Mouse (Mus musculus): ENCODE measurements at regions not wholly inside any gene's neighbourhood (a gene's known extent, or its start where the extent isn't known, plus 50 kb on each side); places are given as distances from the start of the nearest gene placed in this dataset.

- H3K4me3 ChIP-seq (replicated peaks) = no peak overlapping the region
- H3K9me3 ChIP-seq = no peaks in the 10 kb centered on the region
- ATAC-seq = no peak
- no peaks in the 10 kb centered on the region for H3K27me3 ChIP-seq (replicated peaks)
- no peak overlapping the region for H3K4me2 ChIP-seq (replicated peaks)
- 75% methylated on average over 2 of the region's 2 CpGs for WGBS
- no peak overlapping the region for H3K27ac ChIP-seq
- H3K9ac ChIP-seq = no peak overlapping the region
- H3K4me1 ChIP-seq (replicated peaks) = no peaks in the 10 kb centered on the region
- no peaks in the 10 kb centered on the region for H3K36me3 ChIP-seq
These were observed 374.3 kb upstream of the B430305J03Rik start for GRCm38 (mm10) chr3:61740088-61740487.

- H3K36me3 ChIP-seq = no peaks in the 10 kb centered on the region
- H3K4me3 ChIP-seq (replicated peaks) = no peak overlapping the region
- no peak for ATAC-seq
- H3K27ac ChIP-seq = no peak overlapping the region
- H3K9me3 ChIP-seq = no peaks in the 10 kb centered on the region
- H3K27me3 ChIP-seq (replicated peaks) = no peaks in the 10 kb centered on the region
- 78% methylated on average over 1 of the region's 1 CpGs for WGBS
- H3K4me1 ChIP-seq (replicated peaks) = no peaks in the 10 kb centered on the region
- H3K9ac ChIP-seq = no peak overlapping the region
- no peak overlapping the region for H3K4me2 ChIP-seq (replicated peaks)
These were observed 372.8 kb upstream of the B430305J03Rik start for GRCm38 (mm10) chr3:61738528-61738927.

- ATAC-seq = no peak
- no peaks in the 10 kb centered on the region for H3K36me3 ChIP-seq
- H3K27me3 ChIP-seq (replicated peaks) = no peaks in the 10 kb centered on the region
- H3K9ac ChIP-seq = no peak overlapping the region
- H3K9me3 ChIP-seq = no peaks in the 10 kb centered on the region
- WGBS = 71% methylated on average over 2 of the region's 2 CpGs
- H3K4me3 ChIP-seq (replicated peaks) = no peak overlapping the region
- H3K4me1 ChIP-seq (replicated peaks) = no peaks in the 10 kb centered on the region
- no peak overlapping the region for H3K27ac ChIP-seq
- H3K4me2 ChIP-seq (replicated peaks) = no peak overlapping the region
These were observed 351.0 kb upstream of the B430305J03Rik start for GRCm38 (mm10) chr3:61716785-61717184.

GRCm38 (mm10) chr3:61687933-61688705 lies 322.4 kb upstream of the B430305J03Rik start:
- Histone ChIP-seq H3K27me3 (replicated peaks) (no peaks in the 10 kb centered on the region), H3K4me2 (replicated peaks) (no peak overlapping the region), H3K4me3 (replicated peaks) (no peak overlapping the region), H3K9me3 (no peaks in the 10 kb centered on the region), H3K27ac (no peak overlapping the region), H3K36me3 (no peaks in the 10 kb centered on the region), H3K4me1 (replicated peaks) (no peaks in the 10 kb centered on the region), H3K9ac (no peak overlapping the region)
- peak; percentile 58; the same call in 1 of the 2 replicates for ATAC-seq
- WGBS = 58% methylated on average over 4 of the region's 4 CpGs

DNA sequence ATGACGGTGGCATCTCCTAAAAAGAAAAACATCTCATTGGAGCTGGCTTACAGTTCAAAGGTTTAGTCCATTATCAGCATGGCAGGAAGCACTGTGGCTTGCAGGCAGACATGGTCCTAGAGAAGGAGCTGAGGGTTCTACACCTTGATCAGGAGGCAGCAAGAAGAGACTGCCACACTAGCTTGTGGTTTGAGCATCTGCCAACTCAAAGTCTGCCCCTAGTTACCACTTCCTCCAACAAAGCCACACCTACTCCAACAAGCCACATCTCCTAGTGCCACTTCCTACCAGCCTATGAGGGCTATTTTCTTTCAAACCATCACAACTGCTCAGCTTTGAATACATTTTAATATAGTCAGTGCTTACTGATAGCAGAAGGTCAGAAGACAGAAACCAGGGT lies 305.1 kb upstream of the B430305J03Rik start:
- H3K4me3 ChIP-seq (replicated peaks) = no peak overlapping the region
- no peak for ATAC-seq
- no peak overlapping the region for H3K4me2 ChIP-seq (replicated peaks)
- no peaks in the 10 kb centered on the region for H3K4me1 ChIP-seq (replicated peaks)
- no peak overlapping the region for H3K9ac ChIP-seq
- 79% methylated on average over 1 of the region's 1 CpGs for WGBS
- H3K9me3 ChIP-seq = no peaks in the 10 kb centered on the region
- H3K27me3 ChIP-seq (replicated peaks) = no peaks in the 10 kb centered on the region
- H3K27ac ChIP-seq = no peak overlapping the region
- H3K36me3 ChIP-seq = no peaks in the 10 kb centered on the region

GRCm38 (mm10) chr3:61656143-61656542 lies 290.4 kb upstream of the B430305J03Rik start:
- Histone ChIP-seq H3K27ac (no peak overlapping the region), H3K9ac (no peak overlapping the region), H3K4me3 (replicated peaks) (no peak overlapping the region), H3K4me1 (replicated peaks) (no peaks in the 10 kb centered on the region), H3K36me3 (no peaks in the 10 kb centered on the region), H3K27me3 (replicated peaks) (no peaks in the 10 kb centered on the region), H3K9me3 (no peaks in the 10 kb centered on the region), H3K4me2 (replicated peaks) (no peak overlapping the region)
- WGBS = 72% methylated on average over 2 of the region's 2 CpGs
- no peak for ATAC-seq

GRCm38 (mm10) chr3:61628535-61628934 lies 262.8 kb upstream of the B430305J03Rik start:
- no peaks in the 10 kb centered on the region for H3K4me1 ChIP-seq (replicated peaks)
- no peak overlapping the region for H3K27ac ChIP-seq
- no peak overlapping the region for H3K9ac ChIP-seq
- H3K36me3 ChIP-seq = no peaks in the 10 kb centered on the region
- no peaks in the 10 kb centered on the region for H3K27me3 ChIP-seq (replicated peaks)
- H3K4me2 ChIP-seq (replicated peaks) = no peak overlapping the region
- no peak overlapping the region for H3K4me3 ChIP-seq (replicated peaks)
- no peak for ATAC-seq
- H3K9me3 ChIP-seq = no peaks in the 10 kb centered on the region

- 71% methylated on average over 3 of the region's 3 CpGs for WGBS
- H3K36me3 ChIP-seq = no peaks in the 10 kb centered on the region
These were observed 262.3 kb upstream of the B430305J03Rik start for GRCm38 (mm10) chr3:61628099-61628498.

DNA sequence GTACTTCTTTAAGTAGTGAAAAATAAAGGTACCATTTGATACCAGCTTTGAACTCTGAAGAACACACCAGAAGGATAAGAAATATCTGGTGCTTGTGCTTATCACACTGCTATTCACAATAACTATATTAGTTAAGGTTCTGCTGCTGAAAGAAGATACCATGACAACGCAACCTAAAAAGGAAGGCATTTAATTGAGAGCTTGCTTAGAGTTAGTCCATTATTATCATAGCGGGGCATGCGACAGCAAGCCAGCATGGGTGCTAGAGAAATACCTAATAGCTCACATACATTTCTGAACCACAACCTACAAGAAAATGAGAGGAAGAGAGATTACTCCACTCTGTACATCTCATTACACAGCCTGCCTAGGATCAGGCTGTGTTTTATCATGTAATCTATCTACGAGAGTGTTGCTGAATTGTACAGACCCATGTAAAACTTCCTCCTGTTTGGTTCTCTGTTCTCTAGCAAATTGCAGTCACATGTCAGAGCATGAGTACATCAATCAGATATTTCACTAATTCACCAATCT lies 258.3 kb upstream of the B430305J03Rik start:
- no peak for ATAC-seq
- H3K4me1 ChIP-seq (replicated peaks) = no peaks in the 10 kb centered on the region

More at GRCm38 (mm10) chr3:61628099-61628498, 262.3 kb upstream of the B430305J03Rik start:
- no peaks in the 10 kb centered on the region for H3K9me3 ChIP-seq
- no peak for ATAC-seq
- no peak overlapping the region for H3K9ac ChIP-seq
- no peak overlapping the region for H3K4me2 ChIP-seq (replicated peaks)
- H3K4me1 ChIP-seq (replicated peaks) = no peaks in the 10 kb centered on the region
- no peak overlapping the region for H3K27ac ChIP-seq
- H3K4me3 ChIP-seq (replicated peaks) = no peak overlapping the region
- H3K27me3 ChIP-seq (replicated peaks) = no peaks in the 10 kb centered on the region

DNA sequence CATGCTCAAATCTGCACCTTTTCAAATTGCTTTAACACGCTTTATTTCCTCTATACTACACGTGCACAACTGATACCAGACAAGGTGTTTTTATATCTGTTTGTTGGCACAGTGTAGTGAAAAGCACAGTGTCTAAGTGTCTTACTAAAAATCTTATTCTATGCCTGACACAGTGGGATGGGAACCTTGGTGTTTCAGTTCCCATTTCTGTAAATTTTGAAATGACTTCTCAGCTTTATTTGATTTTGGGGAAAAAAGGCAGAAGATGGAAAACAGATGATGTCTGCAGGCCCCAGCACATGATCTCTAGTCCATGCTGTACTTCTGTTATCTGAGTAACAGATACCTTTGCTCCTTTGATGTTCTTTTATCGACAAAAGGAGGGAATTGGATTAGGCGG lies 239.7 kb upstream of the B430305J03Rik start:
- H3K27me3 ChIP-seq (replicated peaks) = no peaks in the 10 kb centered on the region
- no peak overlapping the region for H3K4me3 ChIP-seq (replicated peaks)
- H3K9ac ChIP-seq = no peak overlapping the region
- no peaks in the 10 kb centered on the region for H3K36me3 ChIP-seq
- no peaks in the 10 kb centered on the region for H3K4me1 ChIP-seq (replicated peaks)
- H3K9me3 ChIP-seq = no peaks in the 10 kb centered on the region
- ATAC-seq = no peak
- H3K4me2 ChIP-seq (replicated peaks) = no peak overlapping the region
- no peak overlapping the region for H3K27ac ChIP-seq
- 75% methylated on average over 4 of the region's 4 CpGs for WGBS

More for the DNA sequence above, 258.3 kb upstream of the B430305J03Rik start:
- no peaks in the 10 kb centered on the region for H3K27me3 ChIP-seq (replicated peaks)
- H3K9me3 ChIP-seq = no peaks in the 10 kb centered on the region
- WGBS = 93% methylated on average over 4 of the region's 4 CpGs
- H3K36me3 ChIP-seq = no peaks in the 10 kb centered on the region
- H3K27ac ChIP-seq = no peak overlapping the region
- no peak overlapping the region for H3K4me2 ChIP-seq (replicated peaks)
- no peak overlapping the region for H3K9ac ChIP-seq
- H3K4me3 ChIP-seq (replicated peaks) = no peak overlapping the region

DNA sequence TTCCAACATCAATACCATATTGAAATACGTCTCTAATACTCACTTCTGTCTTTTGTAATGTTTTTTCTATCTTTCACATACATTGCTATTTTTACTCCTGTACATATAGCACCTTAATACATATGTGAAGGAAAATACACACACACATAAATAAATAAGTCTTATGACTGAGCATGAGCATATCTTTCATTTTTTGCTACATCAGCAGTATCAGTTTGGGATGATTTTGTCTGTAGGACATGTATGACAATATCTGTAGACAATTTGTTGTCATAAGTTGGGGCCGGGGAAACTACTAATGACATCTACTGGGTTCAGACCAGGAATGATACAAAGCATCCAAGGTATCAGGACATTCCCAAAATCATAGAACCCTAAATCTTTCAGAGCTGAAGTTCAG lies 237.1 kb upstream of the B430305J03Rik start:
- Histone ChIP-seq H3K9me3 (no peaks in the 10 kb centered on the region), H3K4me3 (replicated peaks) (no peak overlapping the region), H3K4me2 (replicated peaks) (no peak overlapping the region), H3K36me3 (no peaks in the 10 kb centered on the region), H3K27ac (no peak overlapping the region), H3K27me3 (replicated peaks) (no peaks in the 10 kb centered on the region), H3K9ac (no peak overlapping the region), H3K4me1 (replicated peaks) (no peaks in the 10 kb centered on the region)
- ATAC-seq = no peak
- 86% methylated on average over 2 of the region's 2 CpGs for WGBS

- no peak overlapping the region for H3K27ac ChIP-seq
- H3K9ac ChIP-seq = no peak overlapping the region
- no peak overlapping the region for H3K4me2 ChIP-seq (replicated peaks)
- H3K9me3 ChIP-seq = no peaks in the 10 kb centered on the region
- no peaks in the 10 kb centered on the region for H3K36me3 ChIP-seq
- H3K4me3 ChIP-seq (replicated peaks) = no peak overlapping the region
- no peaks in the 10 kb centered on the region for H3K27me3 ChIP-seq (replicated peaks)
- no peaks in the 10 kb centered on the region for H3K4me1 ChIP-seq (replicated peaks)
- no peak for ATAC-seq
These were observed 229.8 kb upstream of the B430305J03Rik start for GRCm38 (mm10) chr3:61595574-61595973.

DNA sequence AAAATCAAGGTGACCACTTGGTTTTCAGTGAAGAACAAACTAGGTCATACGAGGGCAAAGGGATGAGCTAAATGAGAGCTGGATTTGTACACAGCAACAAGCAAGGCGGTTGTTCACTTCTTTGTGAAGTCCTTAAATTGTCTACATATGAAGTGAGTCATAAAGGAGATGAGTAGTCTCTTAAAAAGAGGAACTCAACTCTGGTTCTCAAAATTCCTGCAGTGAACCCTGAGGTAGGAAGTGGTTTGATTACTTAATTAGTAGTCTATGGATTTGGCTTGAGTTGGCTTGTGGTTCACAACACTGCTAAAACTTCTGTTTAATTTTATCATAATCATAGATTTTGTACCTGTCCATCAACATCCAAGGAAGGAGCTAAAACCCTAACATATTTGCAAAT lies 226.6 kb upstream of the B430305J03Rik start:
- no peak for ATAC-seq
- Histone ChIP-seq H3K27me3 (replicated peaks) (no peaks in the 10 kb centered on the region), H3K36me3 (no peaks in the 10 kb centered on the region), H3K4me2 (replicated peaks) (no peak overlapping the region), H3K4me1 (replicated peaks) (no peaks in the 10 kb centered on the region), H3K9me3 (no peaks in the 10 kb centered on the region), H3K27ac (no peak overlapping the region), H3K9ac (no peak overlapping the region), H3K4me3 (replicated peaks) (no peak overlapping the region)
- WGBS = 88% methylated on average over 2 of the region's 2 CpGs
